Mouse (Mus musculus) layer of hippocampus, adult 11-12 months (tissue): ENCODE measurements at regions not wholly inside any gene's neighbourhood (a gene's known extent, or its start where the extent isn't known, plus 50 kb on each side); places are given as distances from the start of the nearest gene placed in this dataset.
A peak's percentile ranks its signal among the peaks of the same experiment; 100 is the strongest.

Source experiments
- DNase-seq: peaks from one replicate; pipeline ENCODE4 v3.0.0; 2022; ENCODE audit warnings: low spot score

DNA sequence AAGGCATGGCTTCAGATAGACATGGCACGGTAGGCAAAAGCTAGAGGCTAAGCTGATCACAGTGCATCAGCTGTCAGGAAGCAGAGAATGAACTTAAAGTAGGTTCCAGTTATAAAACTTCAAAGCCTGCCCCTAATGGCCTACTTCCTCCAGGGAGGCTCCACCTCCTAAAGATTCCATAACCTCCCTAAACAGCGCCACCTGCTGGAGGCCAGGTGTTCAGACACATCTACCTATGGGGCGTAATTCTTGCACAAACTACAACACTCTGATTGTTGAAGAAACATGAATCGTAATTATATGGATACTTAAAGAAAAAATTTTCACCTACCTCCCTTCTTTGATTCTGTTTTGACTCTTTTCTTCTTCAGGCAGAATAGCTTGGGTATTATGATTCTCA is 277.0 kb upstream of the Tmem132c start:
- DNase-seq, result no peak

DNA sequence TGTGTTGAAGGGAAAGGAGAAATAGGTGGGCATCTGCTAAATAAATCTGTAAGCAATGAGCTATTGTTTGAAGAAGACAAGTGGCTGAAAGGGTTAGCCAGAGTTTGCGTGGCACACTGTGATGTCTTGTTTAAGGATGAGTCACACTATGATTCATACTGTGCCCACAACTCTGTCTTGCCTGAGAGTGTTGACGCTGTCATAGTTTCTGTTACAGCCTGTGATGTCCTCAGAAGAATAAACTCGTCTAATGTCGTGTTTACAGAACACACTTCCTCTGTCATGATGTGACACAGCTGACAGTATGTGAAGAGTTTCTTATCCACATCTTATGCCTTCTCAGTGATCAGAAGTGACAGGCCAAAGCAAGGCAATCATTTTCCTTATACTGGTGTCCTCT is 274.5 kb upstream of the Tmem132c start:
- no peak for DNase-seq

DNA sequence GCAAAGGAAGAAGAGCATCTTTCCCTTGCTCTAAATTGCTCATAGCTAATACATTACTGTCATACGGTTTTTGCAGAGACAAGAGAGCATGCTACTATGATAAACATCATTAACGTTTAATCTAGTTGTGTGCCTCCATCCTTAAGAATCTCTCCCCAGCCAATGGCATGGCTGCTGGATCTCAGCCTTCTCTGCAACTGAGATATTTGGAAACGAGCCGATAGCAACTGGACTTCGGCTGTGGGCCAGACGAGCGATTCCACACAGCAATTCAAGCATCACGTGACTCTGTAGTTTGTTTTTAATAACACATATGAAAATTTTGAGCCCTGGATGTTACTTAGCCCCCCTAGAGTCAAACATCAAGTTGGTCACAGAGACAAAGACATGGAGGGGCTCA is 272.2 kb upstream of the Tmem132c start:
- no peak for DNase-seq

DNA sequence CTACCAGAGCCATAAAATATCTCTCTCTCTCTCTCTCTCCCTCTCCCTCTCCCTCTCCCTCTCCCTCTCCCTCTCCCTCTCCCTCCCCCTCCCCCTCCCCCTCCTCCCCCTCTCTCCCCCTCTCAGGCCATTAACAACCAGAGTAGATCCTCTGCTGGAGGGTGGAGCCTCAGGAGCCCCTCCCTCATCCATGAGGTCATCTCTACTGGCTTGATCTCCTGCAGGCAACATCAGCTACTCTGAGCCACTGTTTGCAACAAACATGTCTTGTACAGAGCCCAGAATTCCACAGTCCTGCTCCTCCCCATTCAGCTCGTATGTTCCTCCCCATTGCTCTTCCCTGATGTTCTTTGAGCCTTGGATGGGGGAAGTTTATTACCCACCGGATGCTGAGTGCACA is 270.3 kb upstream of the Tmem132c start:
- DNase-seq, result no peak

DNA sequence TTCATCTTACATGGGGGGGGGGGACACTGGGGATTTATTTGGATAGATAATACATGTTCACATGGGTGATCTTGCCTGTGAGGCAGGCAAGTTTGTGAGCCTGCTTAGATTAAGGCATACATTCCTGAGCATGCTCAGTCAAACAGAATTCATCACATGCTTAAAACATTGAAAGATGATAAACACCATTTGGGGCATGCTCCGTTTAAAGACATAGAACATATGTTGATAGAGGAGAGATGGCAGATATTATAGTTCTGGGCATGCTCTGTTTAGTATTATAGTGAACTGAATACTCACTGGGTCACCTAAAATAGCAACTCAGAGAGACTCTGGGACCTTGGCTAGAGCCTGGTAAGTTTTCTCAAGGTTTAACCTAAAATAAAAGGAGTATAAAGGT is 269.6 kb upstream of the Tmem132c start:
- no peak for DNase-seq

DNA sequence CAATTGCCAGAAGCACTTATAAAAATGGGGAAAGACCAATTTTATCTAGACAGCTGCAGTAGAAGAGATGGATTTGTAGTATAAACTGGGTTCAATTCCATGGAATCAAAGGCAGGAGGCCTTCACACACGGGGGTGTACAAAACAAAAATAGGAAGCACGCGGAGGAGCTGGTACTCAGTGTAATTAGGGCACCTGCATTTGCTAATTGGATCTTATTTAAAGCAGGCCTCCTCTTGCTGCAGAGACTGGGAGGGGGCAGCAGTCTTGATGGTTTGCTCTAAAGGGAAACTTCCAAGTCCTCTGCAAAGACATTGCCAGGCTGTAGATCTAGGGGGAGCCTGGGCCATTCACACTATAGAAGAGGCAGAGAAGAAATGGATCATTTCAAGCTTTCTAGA is 268.2 kb upstream of the Tmem132c start:
- DNase-seq, result peak; percentile 9

DNA sequence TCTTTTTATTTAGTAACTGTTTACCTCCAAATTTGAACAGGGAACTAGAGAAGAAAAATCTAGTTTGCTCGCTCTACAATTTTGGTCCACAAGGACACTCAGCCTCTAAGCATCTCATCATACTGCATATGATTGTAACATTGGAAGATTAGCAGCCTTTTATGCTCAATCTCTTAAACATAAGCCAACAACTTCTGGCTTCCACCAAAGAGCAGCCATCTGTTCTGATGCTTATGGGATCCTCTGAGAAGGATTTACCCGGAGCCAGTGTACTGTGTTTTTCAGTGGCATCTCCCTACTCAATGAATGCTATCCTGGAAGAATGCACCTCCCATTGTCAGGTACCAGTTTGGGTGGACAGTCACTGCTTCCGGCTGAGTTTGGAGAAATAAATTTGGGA is 267.0 kb upstream of the Tmem132c start:
- DNase-seq, result peak; percentile 36

DNA sequence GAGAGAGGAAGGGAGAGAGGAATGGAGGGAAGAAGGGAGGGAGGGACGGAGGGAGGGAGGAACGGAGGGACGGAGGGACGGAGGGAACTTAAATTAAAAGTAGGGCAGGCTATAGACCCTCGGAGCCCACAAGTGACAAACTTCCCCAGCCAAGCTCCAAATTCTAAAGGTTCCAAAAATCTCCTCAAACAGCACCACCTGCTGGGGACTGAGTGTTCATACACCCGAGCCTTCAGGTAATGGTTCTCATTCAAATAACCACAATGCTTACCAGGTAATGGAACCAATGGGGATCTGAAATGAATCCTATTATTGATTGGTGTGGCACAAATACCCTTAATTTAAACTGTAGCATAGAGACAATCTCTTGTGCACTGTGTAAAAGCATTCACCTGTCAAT is 246.0 kb upstream of the Tmem132c start:
- no peak for DNase-seq

DNA sequence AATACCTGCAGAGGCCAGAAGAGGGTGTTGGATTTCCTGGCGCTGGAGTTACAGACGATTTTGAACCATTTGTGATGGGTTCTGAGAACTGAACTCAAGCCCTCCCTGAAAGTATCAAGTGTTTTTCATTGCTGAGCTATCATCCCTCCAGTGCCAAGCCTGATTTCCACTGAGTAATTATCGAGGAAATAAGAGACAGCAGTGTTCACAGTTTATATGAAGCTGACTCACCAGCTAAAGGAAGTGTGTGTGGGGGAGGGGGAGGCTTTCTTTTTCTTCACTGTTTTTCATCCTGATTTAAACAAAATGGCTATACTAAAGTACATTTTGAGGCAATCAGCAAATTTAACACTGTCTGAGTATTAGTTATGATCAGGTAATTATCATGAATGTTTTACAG is 227.4 kb upstream of the Tmem132c start:
- DNase-seq, result no peak

DNA sequence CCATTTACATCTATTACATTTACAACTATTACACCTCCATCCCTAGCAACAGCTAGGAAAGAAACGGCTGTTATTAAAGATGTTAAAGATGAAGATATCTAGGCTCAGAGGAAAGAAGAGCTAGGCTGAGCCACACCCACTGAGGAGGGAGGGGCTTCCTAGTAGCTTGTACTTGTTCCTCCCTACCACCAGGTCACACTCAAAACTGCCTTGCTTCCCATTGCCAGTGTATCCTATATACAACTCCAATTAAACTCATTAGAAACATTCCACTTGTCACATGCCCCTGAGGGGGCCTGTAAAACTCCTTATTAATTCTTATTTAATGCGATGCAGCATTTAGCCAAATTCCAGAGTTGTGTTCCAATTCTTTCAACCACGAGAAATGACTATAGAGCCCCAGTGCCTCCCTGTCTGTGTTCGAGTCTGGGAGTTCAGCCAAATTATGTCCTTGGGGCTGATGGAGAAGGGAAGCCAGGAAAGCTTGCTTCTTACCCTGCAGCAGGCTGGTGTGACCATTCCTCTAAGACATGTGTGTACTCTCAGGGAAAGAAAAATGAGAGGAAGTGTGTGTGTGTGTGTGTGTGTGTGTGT is 225.0 kb upstream of the Tmem132c start:
- DNase-seq, result no peak

DNA sequence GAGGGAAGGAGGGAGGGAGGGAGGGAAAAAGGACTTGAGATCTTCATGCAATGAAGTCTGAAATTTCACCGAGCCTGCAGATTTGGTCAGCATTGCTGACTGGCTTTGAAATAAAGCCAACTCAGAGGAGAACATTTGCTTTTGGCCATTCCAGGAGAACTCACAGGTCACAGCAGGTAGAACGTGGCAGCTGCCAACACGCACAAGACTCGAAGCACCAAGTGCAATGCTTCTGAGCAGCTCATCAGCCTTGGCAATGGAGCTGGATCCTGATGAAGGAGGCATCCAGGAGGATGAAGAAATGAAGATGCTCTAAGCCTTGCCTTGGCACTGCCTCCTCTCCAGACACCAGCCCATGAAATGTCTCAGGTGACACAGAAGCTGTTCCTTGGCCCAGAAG is 223.6 kb upstream of the Tmem132c start:
- no peak for DNase-seq

DNA sequence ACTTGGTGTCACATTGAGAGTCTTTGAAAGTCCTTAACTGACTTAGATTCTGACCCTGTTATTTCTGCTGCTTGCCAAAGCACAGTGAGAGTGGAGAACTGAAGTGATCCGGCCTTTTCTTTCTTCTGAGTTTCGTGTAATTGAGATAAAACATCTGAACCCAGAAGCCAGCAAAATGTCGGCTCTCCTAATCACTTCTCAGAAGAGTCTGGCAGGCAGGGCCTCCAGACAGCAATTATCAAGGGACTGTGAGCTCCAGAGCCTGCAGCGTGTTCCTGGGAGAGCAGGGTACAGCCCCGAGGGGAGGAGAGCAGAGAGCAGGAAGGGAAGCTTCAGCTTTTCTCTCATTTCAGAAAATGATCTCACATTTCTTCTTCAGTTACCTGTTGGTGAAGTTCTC is 205.1 kb upstream of the Tmem132c start:
- no peak for DNase-seq

DNA sequence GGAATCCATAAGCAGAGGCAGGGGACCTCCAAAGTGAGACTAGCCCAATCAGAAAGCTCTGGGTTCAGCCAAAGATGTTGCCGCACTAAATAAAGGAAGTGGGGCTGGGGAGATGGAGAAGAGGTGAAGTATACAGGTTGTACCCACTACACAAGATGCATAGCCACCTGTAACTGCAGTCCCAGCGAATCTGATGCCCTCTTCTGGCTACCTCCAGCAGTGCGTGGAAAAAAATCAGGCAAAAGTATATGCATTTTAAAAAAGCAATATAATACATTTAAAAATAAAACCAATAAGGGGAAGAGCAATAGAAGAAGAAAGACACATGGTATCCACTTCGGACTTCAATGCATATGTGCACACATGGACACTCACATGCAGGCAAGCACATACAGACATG is 183.8 kb upstream of the Tmem132c start:
- no peak for DNase-seq

DNA sequence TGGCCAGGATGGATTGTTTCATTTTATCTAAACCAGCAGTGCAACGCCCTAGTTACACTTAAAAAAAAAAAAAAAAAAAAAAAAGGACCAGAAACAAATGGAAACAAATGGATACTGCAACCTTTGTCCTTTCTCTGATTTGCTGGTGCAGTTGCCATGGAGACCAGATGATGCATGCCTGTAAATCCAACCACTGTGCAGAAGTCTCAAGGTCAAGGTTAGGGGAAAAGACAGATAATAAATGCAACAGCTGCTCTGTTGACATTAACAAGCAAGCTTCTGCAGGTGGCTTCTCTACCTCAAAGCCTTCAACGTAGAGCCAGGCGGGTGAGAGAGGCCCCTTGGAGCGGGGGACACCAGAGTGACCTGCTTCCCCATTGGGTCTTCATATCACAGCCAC is 167.3 kb upstream of the Tmem132c start:
- no peak for DNase-seq
